Comparison of ENCODE assay signal across 9 mouse cellular contexts in genomic region chr11:18872118-18872751, GRCm38 (mm10).
DNase-seq lines count a peak whose midpoint lies in the region; ATAC-seq lines count a peak whose summit lies in the region.
"Had no signal": no experiment of that assay in that cellular context is flagged by ENCODE, and none has a peak within 500 bp of the region (broad histone marks: within the 10 kb centered on the region; RNA-seq: fewer than 3 reads in every experiment).

No protein-coding gene starts in this region.

- peak overlapping the region; percentile 59; the same call in 1 of the 2 replicates for H3K4me2 ChIP-seq in forebrain, embryonic 12.5 days
- no peak overlapping the region; the same call in 1 of the 2 replicates for H3K4me2 ChIP-seq in forebrain, embryonic 15.5 days (replicated peaks)
- peak overlapping the region; percentile 84 for H3K4me2 ChIP-seq in lung, embryonic 16.5 days (ENCODE audit: low read depth, low read length)
- H3K4me2 ChIP-seq in limb, embryonic 11.5 days (ENCODE audit: low read depth, severe bottlenecking): peak overlapping the region; percentile 56; the same call in 1 of the 2 replicates
- H3K4me2 ChIP-seq in stomach, embryonic 16.5 days (ENCODE audit: low read depth, low read length): peak overlapping the region; percentile 97

- H3K9ac ChIP-seq in forebrain, embryonic 12.5 days: no peak overlapping the region
- no peak overlapping the region for H3K9ac ChIP-seq in forebrain, embryonic 15.5 days (replicated peaks)
- peak overlapping the region; percentile 84 for H3K9ac ChIP-seq in lung, embryonic 16.5 days (ENCODE audit: low read length)
- no peak overlapping the region for H3K9ac ChIP-seq in limb, embryonic 11.5 days (ENCODE audit: low read length)
- peak overlapping the region; percentile 95 for H3K9ac ChIP-seq in stomach, embryonic 16.5 days (ENCODE audit: low read length)

- H3K4me3 ChIP-seq in forebrain, embryonic 12.5 days (replicated peaks): peak overlapping the region; percentile 35; the same call in 1 of the 2 replicates
- H3K4me3 ChIP-seq in forebrain, embryonic 15.5 days: no peak overlapping the region
- peak overlapping the region; percentile 57 for H3K4me3 ChIP-seq in lung, embryonic 16.5 days (ENCODE audit: low read length)
- H3K4me3 ChIP-seq in limb, embryonic 11.5 days (ENCODE audit: low read depth, low read length): peak overlapping the region; percentile 27
- peak overlapping the region; percentile 57 for H3K4me3 ChIP-seq in stomach, embryonic 16.5 days (replicated peaks; ENCODE audit: low read length)
- H3K4me3 ChIP-seq: myocyte had no signal

- peaks cover 51% of the 10 kb centered on the region for H3K4me1 ChIP-seq in forebrain, embryonic 12.5 days
- peaks cover 37% of the 10 kb centered on the region for H3K4me1 ChIP-seq in forebrain, embryonic 15.5 days
- H3K4me1 ChIP-seq in lung, embryonic 16.5 days (replicated peaks; ENCODE audit: control insufficient read depth, insufficient read depth, low read length): peaks cover 15% of the 10 kb centered on the region
- H3K4me1 ChIP-seq in limb, embryonic 11.5 days (ENCODE audit: control insufficient read depth, insufficient read depth, low read length): peaks cover 6% of the 10 kb centered on the region; the same call in 1 of the 2 replicates
- peaks cover 9% of the 10 kb centered on the region; the same call in 1 of the 2 replicates for H3K4me1 ChIP-seq in stomach, embryonic 16.5 days (ENCODE audit: control insufficient read depth, insufficient read depth, low read length)

- WGBS in forebrain, embryonic 12.5 days: 3% methylated on average over 12 of the region's 12 CpGs
- 3% methylated on average over 12 of the region's 12 CpGs for WGBS in forebrain, embryonic 15.5 days
- WGBS in lung, embryonic 16.5 days: 5% methylated on average over 12 of the region's 12 CpGs
- 2% methylated on average over 12 of the region's 12 CpGs for WGBS in limb, embryonic 11.5 days
- 5% methylated on average over 12 of the region's 12 CpGs for WGBS in stomach, embryonic 16.5 days

- ATAC-seq in forebrain, embryonic 12.5 days (ENCODE audit: low FRiP score): no peak
- no peak for ATAC-seq in forebrain, embryonic 15.5 days (replicated peaks)
- no peak for ATAC-seq in lung, embryonic 16.5 days (ENCODE audit: low read depth)
- ATAC-seq in limb, embryonic 11.5 days (ENCODE audit: insufficient number of reproducible peaks, low FRiP score, low TSS enrichment, low read depth): no peak
- ATAC-seq in stomach, embryonic 16.5 days (ENCODE audit: insufficient read depth, low FRiP score): no peak

- no peaks in the 10 kb centered on the region for H3K36me3 ChIP-seq in forebrain, embryonic 12.5 days (replicated peaks)
- H3K36me3 ChIP-seq in forebrain, embryonic 15.5 days: no peaks in the 10 kb centered on the region
- H3K36me3 ChIP-seq in lung, embryonic 16.5 days (ENCODE audit: control insufficient read depth, insufficient read depth, low read length): no peaks in the 10 kb centered on the region
- no peaks in the 10 kb centered on the region for H3K36me3 ChIP-seq in limb, embryonic 11.5 days (ENCODE audit: control insufficient read depth, insufficient read depth, low read length)
- no peaks in the 10 kb centered on the region for H3K36me3 ChIP-seq in stomach, embryonic 16.5 days (ENCODE audit: control insufficient read depth, insufficient read depth, low read length)

- no peak overlapping the region for H3K27ac ChIP-seq in forebrain, embryonic 12.5 days
- no peak overlapping the region for H3K27ac ChIP-seq in forebrain, embryonic 15.5 days (replicated peaks)
- peak overlapping the region; percentile 82 for H3K27ac ChIP-seq in lung, embryonic 16.5 days (ENCODE audit: low read length)
- no peak overlapping the region; the same call in 1 of the 2 replicates for H3K27ac ChIP-seq in limb, embryonic 11.5 days (replicated peaks; ENCODE audit: low read depth, low read length)
- peak overlapping the region; percentile 98 for H3K27ac ChIP-seq in stomach, embryonic 16.5 days (ENCODE audit: low read length)

- peaks cover 64% of the 10 kb centered on the region for H3K27me3 ChIP-seq in forebrain, embryonic 12.5 days
- peaks cover 67% of the 10 kb centered on the region for H3K27me3 ChIP-seq in forebrain, embryonic 15.5 days
- peaks cover 12% of the 10 kb centered on the region for H3K27me3 ChIP-seq in lung, embryonic 16.5 days (ENCODE audit: control insufficient read depth, insufficient read depth, low read depth, low read length)
- peaks cover 50% of the 10 kb centered on the region for H3K27me3 ChIP-seq in limb, embryonic 11.5 days (ENCODE audit: control insufficient read depth, insufficient read depth, low read length)
- H3K27me3 ChIP-seq in stomach, embryonic 16.5 days (ENCODE audit: control insufficient read depth, insufficient read depth, low read length): no peaks in the 10 kb centered on the region

- no peaks in the 10 kb centered on the region for H3K9me3 ChIP-seq in forebrain, embryonic 12.5 days
- no peaks in the 10 kb centered on the region for H3K9me3 ChIP-seq in forebrain, embryonic 15.5 days
- H3K9me3 ChIP-seq in lung, embryonic 16.5 days (ENCODE audit: control insufficient read depth, low read length): no peaks in the 10 kb centered on the region
- no peaks in the 10 kb centered on the region for H3K9me3 ChIP-seq in limb, embryonic 11.5 days (ENCODE audit: control insufficient read depth, low read length)
- no peaks in the 10 kb centered on the region for H3K9me3 ChIP-seq in stomach, embryonic 16.5 days (replicated peaks; ENCODE audit: control insufficient read depth, low read length)

- DNase-seq in lung, adult 18-20 months: no peak
- DNase-seq in limb, embryonic 11.5 days (ENCODE audit: low spot score): no peak
- no peak for DNase-seq in retina, postnatal 1 day
- DNase-seq in left cerebral cortex, adult 11 months (ENCODE audit: low spot score): no peak

Comparison
In these comparisons a context has a peak if more than half of its experiments do, and no peak if none do; other contexts are left out.
1. H3K27ac ChIP-seq: peak in lung, embryonic 16.5 days (single experiment) and stomach, embryonic 16.5 days (single experiment); none in forebrain, embryonic 12.5 days (single experiment), forebrain, embryonic 15.5 days (single experiment) and limb, embryonic 11.5 days (single experiment).
2. H3K9ac ChIP-seq: peak in lung, embryonic 16.5 days (single experiment) and stomach, embryonic 16.5 days (single experiment); none in forebrain, embryonic 12.5 days (single experiment), forebrain, embryonic 15.5 days (single experiment) and limb, embryonic 11.5 days (single experiment).